Mouse (Mus musculus): ENCODE measurements around the gene Nppb. TPM values are rescaled to one million over a fixed set of nuclear protein-coding genes. Genes with fewer than 3 reads are reported as not detected.
A peak's percentile ranks its signal among the peaks of the same experiment; 100 is the strongest.

Gene Nppb
- 180 and 234 TPM in 2 replicates for polyA plus RNA-seq (2014; fragmentation: Nextera tagmentation; extraction: Ambion mirVana)

DNA sequence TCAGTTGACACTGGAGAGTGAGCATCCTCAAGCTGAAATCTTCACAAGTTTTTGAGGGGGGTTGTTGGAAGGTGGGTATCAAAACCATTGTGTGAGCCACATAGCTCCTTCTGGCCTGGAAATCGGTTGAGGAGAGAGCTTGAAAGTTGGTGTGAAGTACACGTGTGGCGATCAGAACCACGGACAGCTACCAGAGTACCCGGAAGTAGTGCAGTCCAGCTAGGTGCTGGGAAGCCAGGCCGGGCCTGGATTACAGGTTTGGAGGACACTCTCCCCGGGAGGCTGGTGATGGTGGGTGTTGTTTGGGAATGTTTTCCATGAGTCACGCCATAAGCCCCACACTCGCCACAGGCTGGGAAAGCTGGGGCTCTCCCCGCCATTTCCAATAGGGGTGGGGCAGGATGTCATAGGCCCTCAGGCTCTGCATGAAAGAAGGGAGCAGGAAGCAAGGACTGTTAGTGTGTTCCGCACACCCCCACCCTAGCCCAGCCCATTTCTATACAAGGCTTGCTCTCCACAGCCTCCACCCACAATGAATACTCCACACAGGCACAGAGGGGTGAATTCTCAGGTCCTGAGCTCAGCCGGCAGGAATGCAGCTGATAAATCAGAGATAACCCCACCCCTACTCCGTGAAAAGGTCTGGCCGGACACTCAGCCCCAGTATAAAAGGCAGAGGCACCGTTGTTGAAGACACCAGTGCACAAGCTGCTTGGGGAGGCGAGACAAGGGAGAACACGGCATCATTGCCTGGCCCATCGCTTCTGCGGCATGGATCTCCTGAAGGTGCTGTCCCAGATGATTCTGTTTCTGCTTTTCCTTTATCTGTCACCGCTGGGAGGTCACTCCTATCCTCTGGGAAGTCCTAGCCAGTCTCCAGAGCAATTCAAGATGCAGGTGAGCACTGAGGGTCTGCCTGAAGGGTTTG, at the start of gene Nppb:
Nppb (plus strand) TSS at position 584 of the 928 bp plus-strand sequence.
- H3K9me3 ChIP-seq (ENCODE audit: control insufficient read depth, low read length), result no peaks in the 10 kb centered on the region
- peaks cover 7 to 14% of the 10 kb centered on the region in 2 experiments for H3K4me1 ChIP-seq (ENCODE audit: control insufficient read depth in 2 of 2, insufficient read depth in 2 of 2, low read length in 2 of 2)
- H3K9ac ChIP-seq (ENCODE audit: low read length), result peak within 1 kb of the TSS; percentile 81
- H3K27ac ChIP-seq (replicated peaks in 1 of 2; ENCODE audit: control insufficient read depth in 1 of 2, insufficient read depth in 1 of 2, low read depth in 2 of 2, low read length in 2 of 2), result peak within 1 kb of the TSS; percentile 89 to 95
- H3K36me3 ChIP-seq (ENCODE audit: control insufficient read depth, insufficient read depth, low read length), result 0 out of 2 replicates have a peak, but pooled peaks cover 4% of the 10 kb centered on the region
- peak; percentile 93 for ATAC-seq (ENCODE audit: insufficient number of reproducible peaks, insufficient read depth, low FRiP score, low read depth)
- peak within 1 kb of the TSS; percentile 53 to 65 for H3K4me3 ChIP-seq (ENCODE audit: control insufficient read depth in 1 of 2, insufficient read depth in 1 of 2, low read depth in 1 of 2, low read length in 2 of 2)
- H3K4me2 ChIP-seq (ENCODE audit: low read length), result peak within 1 kb of the TSS; percentile 55
- H3K27me3 ChIP-seq (ENCODE audit: control insufficient read depth, insufficient read depth, low read length), result peaks cover 3% of the 10 kb centered on the region
- 9% methylated on average over 20 of the region's 20 CpGs for WGBS

DNA sequence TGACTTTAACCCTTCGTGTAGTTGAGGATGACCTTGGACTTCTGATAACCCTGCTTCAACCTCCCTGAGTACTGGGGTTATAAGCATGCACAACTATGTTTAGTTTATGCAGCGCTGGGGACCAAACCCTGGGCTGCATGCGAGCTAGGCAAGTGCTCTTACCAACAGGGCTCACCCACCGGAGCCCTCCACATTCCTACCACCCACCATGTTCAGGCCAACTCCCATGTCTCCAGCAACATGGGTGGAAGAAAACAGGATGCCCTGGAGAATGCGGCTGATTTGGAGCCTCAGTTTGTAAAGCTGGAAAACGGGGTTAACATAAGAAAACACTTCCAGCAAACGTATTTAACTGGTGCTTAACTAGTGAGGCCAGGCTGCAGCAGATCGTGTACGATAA, 49.7 kb upstream of the Nppb start:
- Histone ChIP-seq H3K4me3 (ENCODE audit: control insufficient read depth in 1 of 2, insufficient read depth in 1 of 2, low read depth in 1 of 2, low read length in 2 of 2) (peak overlapping the region; percentile 70 to 86), H3K4me1 (ENCODE audit: control insufficient read depth in 2 of 2, insufficient read depth in 2 of 2, low read length in 2 of 2) (peaks cover 37 to 55% of the 10 kb centered on the region in 2 experiments), H3K9ac (ENCODE audit: low read length) (peak overlapping the region; percentile 81), H3K4me2 (ENCODE audit: low read length) (peak overlapping the region; percentile 76), H3K9me3 (ENCODE audit: control insufficient read depth, low read length) (no peaks in the 10 kb centered on the region), H3K27me3 (ENCODE audit: control insufficient read depth, insufficient read depth, low read length) (no peaks in the 10 kb centered on the region), H3K27ac (replicated peaks in 1 of 2; ENCODE audit: control insufficient read depth in 1 of 2, insufficient read depth in 1 of 2, low read depth in 2 of 2, low read length in 2 of 2) (peak overlapping the region in 1 of 2 experiments; percentile 85; a peak in 2 of 4 replicates), H3K36me3 (ENCODE audit: control insufficient read depth, insufficient read depth, low read length) (peaks cover 14% of the 10 kb centered on the region)
- ATAC-seq (ENCODE audit: insufficient number of reproducible peaks, insufficient read depth, low FRiP score, low read depth), result no peak
- 15% methylated on average over 9 of the region's 9 CpGs for WGBS

DNA sequence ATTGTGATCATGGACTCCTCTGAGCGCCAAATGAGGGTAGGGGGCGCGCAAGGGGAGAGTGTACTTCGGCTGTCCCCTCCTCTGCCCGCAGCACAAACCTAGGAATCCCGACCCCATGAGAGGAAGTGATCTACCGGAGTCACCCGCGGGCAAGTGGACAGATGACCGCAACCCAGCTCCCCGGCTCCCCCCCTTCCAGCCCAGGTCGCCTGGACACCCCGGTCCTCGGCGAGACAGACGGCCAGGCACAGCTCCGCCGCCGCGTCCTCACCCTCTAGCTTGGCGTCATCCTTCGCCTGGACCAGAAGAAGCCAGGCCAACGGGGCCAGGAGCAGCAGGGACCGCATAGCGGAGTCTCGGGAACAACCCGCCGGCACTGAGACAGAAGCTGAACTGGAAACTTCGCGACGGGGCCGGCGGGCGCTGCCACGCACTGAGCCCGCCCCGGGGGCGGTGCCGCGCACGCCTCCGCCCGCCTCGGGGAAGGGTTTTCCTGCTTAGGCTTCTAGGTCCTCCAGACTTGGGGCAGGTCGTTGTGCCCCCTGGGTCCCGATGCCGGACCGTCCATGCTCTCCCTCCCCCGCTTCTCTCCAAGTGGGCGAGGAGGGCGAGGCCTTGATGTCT, 49.1 kb upstream of the Nppb start, which contains the start of gene Plod1:
Plod1 (minus strand) TSS at position 437 of the 624 bp plus-strand sequence.
- H3K4me1 ChIP-seq (ENCODE audit: control insufficient read depth in 2 of 2, insufficient read depth in 2 of 2, low read length in 2 of 2), result peaks cover 37 to 55% of the 10 kb centered on the region in 2 experiments
- WGBS, result under 1% methylated on average over 50 of the region's 51 CpGs
- H3K36me3 ChIP-seq (ENCODE audit: control insufficient read depth, insufficient read depth, low read length), result peaks cover 9% of the 10 kb centered on the region

DNA sequence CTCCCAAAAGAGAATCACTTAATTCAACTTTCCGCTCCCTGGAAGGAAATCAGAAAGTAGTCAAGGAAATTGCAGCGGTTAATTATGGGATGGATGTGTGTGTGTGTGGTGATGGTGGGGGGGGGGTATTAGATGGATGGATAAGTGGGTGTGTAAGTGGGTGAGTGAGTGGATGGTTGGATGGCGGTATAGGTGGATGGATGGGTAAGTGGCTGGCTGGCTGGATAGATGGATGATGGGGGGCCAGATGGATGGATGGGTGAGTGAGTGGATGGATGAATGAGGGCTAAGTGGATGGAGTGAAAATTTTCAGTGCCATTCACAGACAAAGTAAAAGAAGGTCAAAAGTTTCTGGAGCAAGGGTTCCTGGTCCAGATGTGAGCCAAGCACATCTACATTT, 48.6 kb upstream of the Nppb start:
- peaks cover 43 to 61% of the 10 kb centered on the region in 2 experiments for H3K4me1 ChIP-seq (ENCODE audit: control insufficient read depth in 2 of 2, insufficient read depth in 2 of 2, low read length in 2 of 2)
- no peaks in the 10 kb centered on the region for H3K27me3 ChIP-seq (ENCODE audit: control insufficient read depth, insufficient read depth, low read length)
- H3K4me3 ChIP-seq (ENCODE audit: control insufficient read depth in 1 of 2, insufficient read depth in 1 of 2, low read depth in 1 of 2, low read length in 2 of 2), result peak overlapping the region; percentile 70 to 86
- WGBS, result 43% methylated on average over 3 of the region's 3 CpGs
- ATAC-seq (ENCODE audit: insufficient number of reproducible peaks, insufficient read depth, low FRiP score, low read depth), result no peak
- peak overlapping the region in 1 of 2 experiments; percentile 85; a peak in 1 of 4 replicates for H3K27ac ChIP-seq (replicated peaks in 1 of 2; ENCODE audit: control insufficient read depth in 1 of 2, insufficient read depth in 1 of 2, low read depth in 2 of 2, low read length in 2 of 2)
- peak overlapping the region; percentile 76 for H3K4me2 ChIP-seq (ENCODE audit: low read length)
- no peaks in the 10 kb centered on the region for H3K9me3 ChIP-seq (ENCODE audit: control insufficient read depth, low read length)
- H3K36me3 ChIP-seq (ENCODE audit: control insufficient read depth, insufficient read depth, low read length), result peaks cover 6% of the 10 kb centered on the region; the same call in 1 of the 2 replicates
- H3K9ac ChIP-seq (ENCODE audit: low read length), result peak overlapping the region; percentile 81

More for the DNA sequence above, 49.1 kb upstream of the Nppb start, which contains the start of gene Plod1:
- H3K9me3 ChIP-seq (ENCODE audit: control insufficient read depth, low read length), result no peaks in the 10 kb centered on the region
- ATAC-seq (ENCODE audit: insufficient number of reproducible peaks, insufficient read depth, low FRiP score, low read depth), result peak; percentile 72
- H3K9ac ChIP-seq (ENCODE audit: low read length), result peak within 1 kb of the TSS; percentile 81
- H3K27me3 ChIP-seq (ENCODE audit: control insufficient read depth, insufficient read depth, low read length), result no peaks in the 10 kb centered on the region
- H3K4me3 ChIP-seq (ENCODE audit: control insufficient read depth in 1 of 2, insufficient read depth in 1 of 2, low read depth in 1 of 2, low read length in 2 of 2), result peak within 1 kb of the TSS; percentile 70 to 86
- H3K4me2 ChIP-seq (ENCODE audit: low read length), result peak within 1 kb of the TSS; percentile 76
- peak within 1 kb of the TSS; percentile 75 to 85 for H3K27ac ChIP-seq (replicated peaks in 1 of 2; ENCODE audit: control insufficient read depth in 1 of 2, insufficient read depth in 1 of 2, low read depth in 2 of 2, low read length in 2 of 2)

DNA sequence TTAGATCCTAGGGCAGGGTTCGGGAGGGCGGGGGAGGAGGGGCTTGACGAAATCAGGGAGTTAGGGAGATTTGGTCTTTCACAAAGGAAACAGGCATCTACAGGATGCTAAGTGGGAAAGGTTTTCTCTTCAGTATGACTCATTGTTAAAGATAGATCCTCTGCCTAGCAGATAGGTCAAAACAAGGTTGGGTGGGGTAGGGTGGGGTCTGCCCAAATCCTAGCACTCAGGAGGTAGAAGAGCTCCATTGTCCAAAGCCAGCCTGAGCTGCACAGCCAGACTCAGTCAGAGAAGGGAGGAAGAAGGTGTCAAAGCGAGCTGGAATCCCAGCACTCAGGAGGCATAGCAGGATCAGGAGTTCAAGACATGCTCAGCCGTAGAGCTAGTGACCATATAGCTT, 48.1 kb upstream of the Nppb start:
- no peaks in the 10 kb centered on the region for H3K9me3 ChIP-seq (ENCODE audit: control insufficient read depth, low read length)
- H3K27ac ChIP-seq (replicated peaks in 1 of 2; ENCODE audit: control insufficient read depth in 1 of 2, insufficient read depth in 1 of 2, low read depth in 2 of 2, low read length in 2 of 2), result no peak overlapping the region
- H3K4me3 ChIP-seq (ENCODE audit: control insufficient read depth in 1 of 2, insufficient read depth in 1 of 2, low read depth in 1 of 2, low read length in 2 of 2), result no peak overlapping the region
- ATAC-seq (ENCODE audit: insufficient number of reproducible peaks, insufficient read depth, low FRiP score, low read depth), result no peak
- peaks cover 44 to 66% of the 10 kb centered on the region in 2 experiments for H3K4me1 ChIP-seq (ENCODE audit: control insufficient read depth in 2 of 2, insufficient read depth in 2 of 2, low read length in 2 of 2)
- H3K36me3 ChIP-seq (ENCODE audit: control insufficient read depth, insufficient read depth, low read length), result 0 out of 2 replicates have a peak, but pooled peaks cover 5% of the 10 kb centered on the region
- WGBS, result 48% methylated on average over 5 of the region's 5 CpGs
- H3K4me2 ChIP-seq (ENCODE audit: low read length), result no peak overlapping the region
- H3K27me3 ChIP-seq (ENCODE audit: control insufficient read depth, insufficient read depth, low read length), result no peaks in the 10 kb centered on the region
- no peak overlapping the region for H3K9ac ChIP-seq (ENCODE audit: low read length)

DNA sequence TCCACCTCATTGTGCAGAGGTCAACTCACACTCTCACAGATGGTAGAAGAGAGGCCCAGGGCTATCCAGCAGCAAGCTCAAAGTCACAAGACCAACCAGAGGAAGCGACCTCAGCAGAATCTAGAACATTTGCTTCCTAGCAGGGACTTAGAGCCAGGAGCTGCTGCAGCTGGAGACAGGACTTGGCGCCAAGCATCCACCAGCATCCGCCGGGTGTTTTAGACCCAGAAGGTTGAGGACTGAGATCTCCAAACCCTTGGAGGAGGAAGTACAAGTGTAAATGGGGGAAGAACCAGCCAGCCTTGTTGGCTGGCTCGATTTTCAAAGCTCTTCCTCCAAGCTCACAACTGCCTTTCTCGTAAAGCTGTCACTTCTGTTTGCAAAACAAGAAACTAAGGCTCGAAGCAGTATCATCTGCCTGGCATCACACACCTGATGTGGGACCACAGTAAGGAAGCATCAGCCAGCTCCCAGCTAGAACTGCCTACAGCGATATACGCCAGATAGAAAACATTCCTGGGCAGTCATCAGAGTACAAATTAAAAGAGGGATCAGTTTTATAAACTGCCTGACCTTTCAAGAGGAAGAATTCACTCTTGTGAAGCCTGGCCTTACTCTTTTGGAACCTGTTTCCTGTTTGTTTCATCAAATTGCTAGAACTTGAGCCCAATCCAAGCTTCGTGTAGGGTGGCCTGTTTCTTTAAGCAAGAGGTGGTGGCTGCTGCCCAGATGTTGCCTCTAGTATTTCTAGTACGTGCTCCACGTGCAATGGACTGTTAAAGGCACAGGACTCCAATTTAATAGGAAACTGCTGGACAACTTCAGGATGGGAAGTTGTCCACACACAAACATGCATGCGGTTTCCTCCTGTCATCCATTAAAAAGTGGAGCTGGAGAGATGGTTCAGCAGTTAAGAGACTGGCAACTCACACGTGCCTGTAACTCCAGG, 47.2 kb upstream of the Nppb start:
- peak overlapping the region; percentile 11; the same call in 1 of the 2 replicates for H3K4me2 ChIP-seq (ENCODE audit: low read length)
- H3K27ac ChIP-seq (replicated peaks in 1 of 2; ENCODE audit: control insufficient read depth in 1 of 2, insufficient read depth in 1 of 2, low read depth in 2 of 2, low read length in 2 of 2), result peak overlapping the region; percentile 54 to 87
- ATAC-seq (ENCODE audit: insufficient number of reproducible peaks, insufficient read depth, low FRiP score, low read depth), result no peak
- 56% methylated on average over 14 of the region's 14 CpGs for WGBS
- peaks cover 46 to 65% of the 10 kb centered on the region in 2 experiments for H3K4me1 ChIP-seq (ENCODE audit: control insufficient read depth in 2 of 2, insufficient read depth in 2 of 2, low read length in 2 of 2)
- no peaks in the 10 kb centered on the region for H3K9me3 ChIP-seq (ENCODE audit: control insufficient read depth, low read length)
- no peak overlapping the region for H3K4me3 ChIP-seq (ENCODE audit: control insufficient read depth in 1 of 2, insufficient read depth in 1 of 2, low read depth in 1 of 2, low read length in 2 of 2)
- H3K27me3 ChIP-seq (ENCODE audit: control insufficient read depth, insufficient read depth, low read length), result no peaks in the 10 kb centered on the region
- 0 out of 2 replicates have a peak, but pooled peaks cover 6% of the 10 kb centered on the region for H3K36me3 ChIP-seq (ENCODE audit: control insufficient read depth, insufficient read depth, low read length)
- no peak overlapping the region for H3K9ac ChIP-seq (ENCODE audit: low read length)
